Mouse (Mus musculus) embryonic facial prominence, embryonic 13.5 days (tissue): ENCODE results near the gene Traf7. TPM values are rescaled to one million over a fixed set of nuclear protein-coding genes. Genes with fewer than 3 reads are reported as not detected.

Source experiments
- ATAC-seq: fragments of 200-750 bp; cut with Nextera tagmentation; 2 replicates; pipeline ENCODE4 v1.8.0; 2017; ENCODE audit warnings: low read depth; ENCODE audit not compliant: insufficient number of reproducible peaks, insufficient read depth, low FRiP score, low TSS enrichment
- H3K27ac ChIP-seq: fragments of 300-500 bp; sonication (generic); 2 replicates; pipeline ENCODE4 v1.5.1; 2015; ENCODE audit warnings: moderate library complexity, mild to moderate bottlenecking, inconsistent platforms
- H3K27me3 ChIP-seq: fragments of 300-500 bp; sonication (generic); 2 replicates; pipeline ENCODE4 v1.6.1; 2015; ENCODE audit warnings: mild to moderate bottlenecking, inconsistent platforms
- H3K36me3 ChIP-seq: fragments of 300-500 bp; sonication (generic); 2 replicates; pipeline ENCODE4 v1.6.1; 2015; ENCODE audit warnings: mild to moderate bottlenecking, inconsistent platforms
- H3K4me1 ChIP-seq: fragments of 300-500 bp; sonication (generic); 2 replicates; pipeline ENCODE4 v1.6.1; 2015; ENCODE audit warnings: inconsistent platforms
- H3K4me2 ChIP-seq: fragments of 300-500 bp; sonication (generic); 2 replicates; pipeline ENCODE4 v1.6.1; 2015; ENCODE audit warnings: moderate library complexity, mild to moderate bottlenecking, inconsistent platforms
- H3K4me3 ChIP-seq: fragments of 300-500 bp; sonication (generic); 2 replicates; pipeline ENCODE4 v1.5.1; 2015; ENCODE audit warnings: mild to moderate bottlenecking, inconsistent platforms
- H3K9ac ChIP-seq: fragments of 300-500 bp; sonication (generic); 2 replicates; pipeline ENCODE4 v1.6.1; 2015; ENCODE audit warnings: mild to moderate bottlenecking, inconsistent platforms
- H3K9me3 ChIP-seq: fragments of 300-500 bp; sonication (generic); 2 replicates; pipeline ENCODE4 v1.6.1; 2016; ENCODE audit warnings: inconsistent platforms
- whole genome bisulfite sequencing: fragments of 180-500 bp; shearing (Covaris S2); methylation state at CpG from one replicate; pipeline ENCODE4 v1.1.7; 2015; ENCODE audit warnings: mixed read lengths; 5-methylcytosine and 5-hydroxymethylcytosine counted together
- polyA plus RNA-seq: library from polyadenylated mRNA; unstranded; fragments of >200 nt; fragmentation: Nextera tagmentation; extraction: Ambion mirVana; gene quantifications from 2 replicates; pipeline ENCODE4 v1.2.1, GENCODE M21; 2015

Traf7 gene
- polyA plus RNA-seq, 1 experiment from 2014 or later: 97.1 TPM

GRCm38 (mm10) chr17:24559146-24559545, 31.4 kb upstream of the Traf7 start:
- Histone ChIP-seq H3K36me3 (0 out of 2 replicates have a peak, but pooled peaks cover 3% of the 10 kb centered on the region), H3K4me3 (no peak overlapping the region), H3K27ac (peak overlapping the region; percentile 86), H3K9me3 (no peaks in the 10 kb centered on the region), H3K4me1 (peaks cover 21% of the 10 kb centered on the region), H3K27me3 (no peaks in the 10 kb centered on the region), H3K9ac (peak overlapping the region; percentile 21; the same call in 1 of the 2 replicates), H3K4me2 (peak overlapping the region; percentile 20)
- 0 out of 2 replicates have a peak, but pooled peaks have one; percentile 41 for ATAC-seq
- 64% methylated on average over 3 of the region's 3 CpGs for WGBS

- peak overlapping the region; percentile 86 for H3K27ac ChIP-seq
- no peaks in the 10 kb centered on the region for H3K27me3 ChIP-seq
- H3K4me3 ChIP-seq: no peak overlapping the region
- H3K36me3 ChIP-seq: 0 out of 2 replicates have a peak, but pooled peaks cover 3% of the 10 kb centered on the region
- no peaks in the 10 kb centered on the region for H3K9me3 ChIP-seq
- H3K9ac ChIP-seq: peak overlapping the region; percentile 21; the same call in 1 of the 2 replicates
- H3K4me1 ChIP-seq: peaks cover 21% of the 10 kb centered on the region
- H3K4me2 ChIP-seq: peak overlapping the region; percentile 20; the same call in 1 of the 2 replicates
- ATAC-seq: no peak
- WGBS: 60% methylated on average over 4 of the region's 4 CpGs
Observed at GRCm38 (mm10) chr17:24558600-24559099, 30.9 kb upstream of the Traf7 start.

DNA sequence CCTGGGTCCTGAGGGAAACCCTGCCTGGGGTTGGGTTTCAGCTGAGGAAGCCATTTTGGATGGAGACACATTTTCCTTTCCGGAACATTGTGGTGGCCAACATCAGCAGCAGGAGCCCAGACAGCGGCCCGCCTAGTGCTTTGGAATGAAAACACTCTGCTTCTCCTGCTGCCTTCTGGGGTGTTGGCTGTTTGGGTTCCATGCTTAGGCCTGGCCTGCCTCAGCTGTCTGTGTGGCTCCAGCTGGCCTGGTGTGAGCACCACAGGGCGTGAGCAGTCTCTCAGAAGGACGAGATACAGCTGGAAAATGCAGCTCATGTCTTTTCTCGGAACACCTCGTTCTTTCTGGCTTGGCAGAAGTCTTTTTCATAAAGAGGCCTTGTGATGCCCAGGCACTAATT, 29.4 kb upstream of the Traf7 start:
- 92% methylated on average over 7 of the region's 7 CpGs for WGBS
- Histone ChIP-seq H3K9ac (no peak overlapping the region), H3K4me3 (no peak overlapping the region), H3K27ac (no peak overlapping the region), H3K36me3 (0 out of 2 replicates have a peak, but pooled peaks cover 3% of the 10 kb centered on the region), H3K27me3 (no peaks in the 10 kb centered on the region), H3K9me3 (no peaks in the 10 kb centered on the region), H3K4me2 (no peak overlapping the region), H3K4me1 (peaks cover 28% of the 10 kb centered on the region)
- no peak for ATAC-seq

GRCm38 (mm10) chr17:24551050-24551444, 23.3 kb upstream of the Traf7 start:
- H3K9ac ChIP-seq: peak overlapping the region; percentile 95
- H3K4me3 ChIP-seq: peak overlapping the region; percentile 96
- no peak for ATAC-seq
- no peaks in the 10 kb centered on the region for H3K36me3 ChIP-seq
- H3K9me3 ChIP-seq: no peaks in the 10 kb centered on the region
- peak overlapping the region; percentile 78 for H3K4me2 ChIP-seq
- peaks cover 33% of the 10 kb centered on the region for H3K4me1 ChIP-seq
- H3K27ac ChIP-seq: no peak overlapping the region
- H3K27me3 ChIP-seq: peaks cover 9% of the 10 kb centered on the region
- 51% methylated on average over 3 of the region's 3 CpGs for WGBS

DNA sequence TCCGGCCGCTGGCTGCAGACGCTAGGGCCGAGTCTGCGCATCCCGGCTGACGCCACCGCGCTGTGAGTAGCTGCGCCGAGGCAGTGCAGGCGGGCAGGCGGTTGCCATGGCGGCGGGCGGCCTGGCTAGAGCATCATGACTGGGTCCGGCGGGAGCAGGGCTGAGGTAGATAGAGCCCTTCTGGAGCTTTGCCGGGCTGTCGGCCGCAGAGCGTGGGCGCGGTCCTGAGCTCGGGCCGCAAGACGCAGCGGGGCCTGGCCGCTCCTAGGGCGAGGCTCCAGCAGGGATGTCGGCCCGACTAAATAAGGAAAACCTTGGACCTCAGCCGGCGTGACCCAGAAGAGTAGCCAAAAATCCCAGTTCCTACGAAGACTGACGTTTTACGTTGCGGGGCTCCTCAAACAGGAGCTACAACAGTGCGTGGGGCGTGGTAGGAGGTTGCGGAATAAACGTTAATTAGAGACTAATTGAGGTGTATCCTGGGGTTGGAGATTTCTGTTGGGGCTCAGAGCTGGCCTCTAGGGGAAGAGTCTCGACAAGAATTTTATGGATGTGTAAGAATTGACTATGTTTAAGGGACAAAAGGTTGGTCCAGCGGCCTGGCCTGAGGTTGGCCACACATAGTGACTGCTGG, 22.8 kb upstream of the Traf7 start:
- peaks cover 9% of the 10 kb centered on the region for H3K27me3 ChIP-seq
- WGBS: under 1% methylated on average over 44 of the region's 44 CpGs
- no peaks in the 10 kb centered on the region for H3K36me3 ChIP-seq
- H3K4me2 ChIP-seq: peak overlapping the region; percentile 78
- peak overlapping the region; percentile 91 for H3K27ac ChIP-seq
- H3K9ac ChIP-seq: peak overlapping the region; percentile 95
- peak; percentile 75 for ATAC-seq
- H3K4me3 ChIP-seq: peak overlapping the region; percentile 96
- H3K4me1 ChIP-seq: peaks cover 33% of the 10 kb centered on the region
- H3K9me3 ChIP-seq: no peaks in the 10 kb centered on the region

- peak; percentile 92 for ATAC-seq
- H3K9me3 ChIP-seq: no peaks in the 10 kb centered on the region
- H3K4me1 ChIP-seq: peaks cover 34% of the 10 kb centered on the region
- peak within 1 kb of the TSS; percentile 96 for H3K4me3 ChIP-seq
- H3K9ac ChIP-seq: peak within 1 kb of the TSS; percentile 95
- WGBS: 0% methylated on average over 60 of the region's 72 CpGs
- H3K27ac ChIP-seq: peak within 1 kb of the TSS; percentile 91
- peaks cover 10% of the 10 kb centered on the region for H3K27me3 ChIP-seq
- H3K36me3 ChIP-seq: no peaks in the 10 kb centered on the region
- H3K4me2 ChIP-seq: peak within 1 kb of the TSS; percentile 78
Observed at GRCm38 (mm10) chr17:24549618-24550415, 22.1 kb upstream of the Traf7 start, which contains the start of gene Pkd1. TSS of gene Pkd1 (plus strand) at chr17:24549834.

DNA sequence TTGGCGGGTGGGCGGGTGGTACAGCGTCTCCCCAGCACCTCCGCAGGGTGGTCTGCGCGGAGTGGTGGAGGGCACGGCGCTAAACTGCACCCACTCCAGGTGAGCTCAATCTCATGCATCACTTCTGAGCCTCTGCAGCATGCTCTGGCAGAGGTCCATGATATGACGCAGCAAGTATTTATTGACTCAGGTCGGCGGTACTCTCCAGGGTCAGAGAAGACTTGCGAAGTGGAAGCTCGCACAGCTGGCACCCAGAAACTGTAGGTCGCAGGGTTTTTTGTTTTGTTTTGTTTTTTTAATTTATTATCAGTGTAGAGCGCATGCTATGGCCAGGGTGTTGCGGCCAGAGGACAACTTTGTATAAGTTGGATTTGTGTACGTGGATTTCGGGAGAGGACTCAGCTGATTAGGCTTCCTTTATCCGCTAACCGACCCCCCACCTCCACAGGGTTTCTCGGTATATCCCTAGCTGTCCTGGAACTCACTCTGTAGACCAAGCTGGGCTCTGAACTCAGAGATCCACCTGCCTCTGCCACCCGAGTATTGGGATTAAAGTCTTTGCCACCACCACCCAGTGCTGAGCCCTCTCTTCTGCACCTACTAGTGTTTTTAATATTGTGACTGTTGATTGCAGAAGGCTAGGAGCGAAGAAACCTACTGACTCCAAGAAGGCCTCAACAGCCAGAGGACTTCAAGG, 21.3 kb upstream of the Traf7 start:
- H3K4me1 ChIP-seq: peaks cover 38% of the 10 kb centered on the region
- H3K4me3 ChIP-seq: peak overlapping the region; percentile 96
- no peak; the same call in 1 of the 2 replicates for ATAC-seq
- H3K27me3 ChIP-seq: peaks cover 16% of the 10 kb centered on the region
- H3K4me2 ChIP-seq: peak overlapping the region; percentile 78
- WGBS: 3% methylated on average over 23 of the region's 23 CpGs
- H3K9ac ChIP-seq: peak overlapping the region; percentile 95
- H3K36me3 ChIP-seq: no peaks in the 10 kb centered on the region
- H3K27ac ChIP-seq: peak overlapping the region; percentile 66
- H3K9me3 ChIP-seq: no peaks in the 10 kb centered on the region

DNA sequence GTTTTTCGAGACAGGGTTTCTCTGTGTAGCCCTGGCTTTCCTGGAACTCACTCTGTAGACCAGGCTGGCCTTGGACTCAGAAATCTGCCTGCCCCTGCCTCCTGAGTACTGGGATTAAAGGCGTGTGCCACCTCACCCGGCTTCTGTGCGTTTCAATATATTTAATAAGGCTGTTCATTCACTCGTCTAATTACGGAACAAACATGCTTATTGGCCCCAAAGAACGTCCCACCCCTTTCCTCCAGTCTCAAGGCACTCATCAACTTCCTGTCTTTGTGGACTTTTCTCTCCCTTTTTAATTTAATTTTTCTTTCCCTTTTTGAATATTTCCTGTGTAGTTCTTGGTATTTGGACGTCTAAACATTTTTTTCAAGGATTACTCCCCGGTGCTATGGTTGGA, 20.7 kb upstream of the Traf7 start:
- no peaks in the 10 kb centered on the region for H3K9me3 ChIP-seq
- no peak for ATAC-seq
- no peak overlapping the region; the same call in 1 of the 2 replicates for H3K27ac ChIP-seq
- H3K36me3 ChIP-seq: no peaks in the 10 kb centered on the region
- H3K4me1 ChIP-seq: peaks cover 38% of the 10 kb centered on the region
- H3K9ac ChIP-seq: peak overlapping the region; percentile 95; the same call in 1 of the 2 replicates
- WGBS: 33% methylated on average over 9 of the region's 9 CpGs
- H3K4me2 ChIP-seq: peak overlapping the region; percentile 78
- H3K27me3 ChIP-seq: peaks cover 16% of the 10 kb centered on the region
- peak overlapping the region; percentile 96 for H3K4me3 ChIP-seq

DNA sequence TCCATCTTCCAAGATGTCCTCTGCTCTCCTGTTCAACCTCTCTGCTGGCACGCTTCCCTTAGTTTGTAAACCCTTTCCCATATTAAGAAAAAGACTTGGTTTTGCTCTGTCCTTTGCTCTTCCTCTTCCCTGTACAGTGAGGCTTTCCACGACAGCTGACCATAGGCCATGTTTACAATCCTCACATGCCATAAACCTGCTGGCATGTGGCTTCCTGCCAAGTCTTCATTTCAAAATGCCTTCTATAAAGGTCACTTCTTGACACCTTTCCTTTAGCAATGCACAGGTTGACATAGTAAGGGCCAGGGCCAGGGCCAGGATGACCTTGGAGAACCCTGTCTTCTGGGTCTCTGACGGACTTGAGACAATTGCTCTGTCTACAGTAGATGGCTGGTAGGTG, 18.5 kb upstream of the Traf7 start:
- Histone ChIP-seq H3K4me2 (no peak overlapping the region), H3K4me3 (no peak overlapping the region), H3K9ac (no peak overlapping the region), H3K36me3 (no peaks in the 10 kb centered on the region), H3K9me3 (no peaks in the 10 kb centered on the region), H3K27me3 (peaks cover 16% of the 10 kb centered on the region), H3K27ac (no peak overlapping the region), H3K4me1 (peaks cover 22% of the 10 kb centered on the region)
- no peak for ATAC-seq
- 88% methylated on average over 3 of the region's 3 CpGs for WGBS

- peaks cover 15% of the 10 kb centered on the region for H3K4me1 ChIP-seq
- H3K9ac ChIP-seq: no peak overlapping the region
- H3K27me3 ChIP-seq: peaks cover 16% of the 10 kb centered on the region
- no peak for ATAC-seq
- H3K27ac ChIP-seq: no peak overlapping the region
- 88% methylated on average over 2 of the region's 2 CpGs for WGBS
- H3K36me3 ChIP-seq: no peaks in the 10 kb centered on the region
- no peaks in the 10 kb centered on the region for H3K9me3 ChIP-seq
- no peak overlapping the region for H3K4me2 ChIP-seq
- no peak overlapping the region for H3K4me3 ChIP-seq
Observed at GRCm38 (mm10) chr17:24545247-24545646, 17.5 kb upstream of the Traf7 start.

GRCm38 (mm10) chr17:24544613-24545012, 16.9 kb upstream of the Traf7 start:
- H3K4me3 ChIP-seq: peak overlapping the region; percentile 8; the same call in 1 of the 2 replicates
- H3K9me3 ChIP-seq: no peaks in the 10 kb centered on the region
- ATAC-seq: no peak
- H3K36me3 ChIP-seq: no peaks in the 10 kb centered on the region
- H3K9ac ChIP-seq: peak overlapping the region; percentile 46; the same call in 1 of the 2 replicates
- H3K27me3 ChIP-seq: peaks cover 16% of the 10 kb centered on the region
- WGBS: 13% methylated on average over 12 of the region's 12 CpGs
- H3K4me2 ChIP-seq: peak overlapping the region; percentile 45
- H3K27ac ChIP-seq: no peak overlapping the region
- peaks cover 15% of the 10 kb centered on the region for H3K4me1 ChIP-seq
